Mouse (Mus musculus): ENCODE data around the gene Ctnna3. TPM values are rescaled to one million over a fixed set of nuclear protein-coding genes. Genes with fewer than 3 reads are reported as not detected.
A peak's percentile ranks its signal among the peaks of the same experiment; 100 is the strongest.
"Not testable (repeated sequence)": the region's sequence is repeated elsewhere in the genome, so short reads cannot be mapped to it uniquely, and the experiment has no call there.

The Ctnna3 gene
- total and polyA plus RNA-seq, 2 experiments from 2014 or later: 18.6 to 62.6 TPM

GRCm38 (mm10) chr10:64224424-64224823, 794.5 kb downstream of the Ctnna3 start:
- WGBS: 92% methylated on average over 6 of the region's 6 CpGs
- H3K4me3 ChIP-seq (ENCODE audit: low read depth, low read length): no peak overlapping the region
- H3K9me3 ChIP-seq (replicated peaks; ENCODE audit: control insufficient read depth, low read length): no peaks in the 10 kb centered on the region
- H3K4me2 ChIP-seq (ENCODE audit: low read depth, low read length): no peak overlapping the region
- no peak for ATAC-seq (ENCODE audit: insufficient read depth, low read depth)
- H3K9ac ChIP-seq (replicated peaks; ENCODE audit: low read depth, low read length): no peak overlapping the region
- H3K27me3 ChIP-seq (ENCODE audit: control insufficient read depth, insufficient read depth, low read length): no peaks in the 10 kb centered on the region
- no peak for DNase-seq (ENCODE audit: low spot score)
- TF ChIP-seq EP300 (IDR thresholded peaks at IDR 0.05; ENCODE audit: low read depth): no peak
- no peak for TF ChIP-seq CTCF (IDR thresholded peaks at IDR 0.05; ENCODE audit: low read depth)
- no peaks in the 10 kb centered on the region for H3K36me3 ChIP-seq (replicated peaks; ENCODE audit: control insufficient read depth, insufficient read depth, low read length)
- peaks cover 12% of the 10 kb centered on the region for H3K4me1 ChIP-seq (ENCODE audit: control insufficient read depth, insufficient read depth)
- no peak overlapping the region for H3K27ac ChIP-seq (ENCODE audit: low read depth)

- DNase-seq (ENCODE audit: low spot score); ATAC-seq (ENCODE audit: insufficient read depth, low read depth); H3K36me3 ChIP-seq (replicated peaks; ENCODE audit: control insufficient read depth, insufficient read depth, low read length): not testable (repeated sequence)
Observed at GRCm38 (mm10) chr10:64225826-64226225, 795.9 kb downstream of the Ctnna3 start.

GRCm38 (mm10) chr10:64243421-64243820, 813.5 kb downstream of the Ctnna3 start:
- no peak for DNase-seq (ENCODE audit: low spot score)
- 80% methylated on average over 4 of the region's 4 CpGs for WGBS
- Histone ChIP-seq H3K27me3 (ENCODE audit: control insufficient read depth, insufficient read depth, low read length) (no peaks in the 10 kb centered on the region), H3K9ac (replicated peaks; ENCODE audit: low read depth, low read length) (no peak overlapping the region), H3K4me1 (ENCODE audit: control insufficient read depth, insufficient read depth) (peaks cover 4% of the 10 kb centered on the region; the same call in 1 of the 2 replicates), H3K36me3 (replicated peaks; ENCODE audit: control insufficient read depth, insufficient read depth, low read length) (no peaks in the 10 kb centered on the region), H3K4me3 (ENCODE audit: low read depth, low read length) (no peak overlapping the region), H3K9me3 (replicated peaks; ENCODE audit: control insufficient read depth, low read length) (no peaks in the 10 kb centered on the region), H3K27ac (ENCODE audit: low read depth) (no peak overlapping the region), H3K4me2 (ENCODE audit: low read depth, low read length) (no peak overlapping the region)
- no peak for TF ChIP-seq CTCF (IDR thresholded peaks at IDR 0.05; ENCODE audit: low read depth)
- TF ChIP-seq EP300 (IDR thresholded peaks at IDR 0.05; ENCODE audit: low read depth): no peak
- no peak for ATAC-seq (ENCODE audit: insufficient read depth, low read depth)

More at GRCm38 (mm10) chr10:64225826-64226225, 795.9 kb downstream of the Ctnna3 start:
- H3K4me3 ChIP-seq (ENCODE audit: low read depth, low read length); H3K27me3 ChIP-seq (ENCODE audit: control insufficient read depth, insufficient read depth, low read length); H3K9me3 ChIP-seq (replicated peaks; ENCODE audit: control insufficient read depth, low read length); H3K9ac ChIP-seq (replicated peaks; ENCODE audit: low read depth, low read length); H3K4me2 ChIP-seq (ENCODE audit: low read depth, low read length); H3K27ac ChIP-seq (ENCODE audit: low read depth): not testable (repeated sequence)
- peaks cover 15% of the 10 kb centered on the region for H3K4me1 ChIP-seq (ENCODE audit: control insufficient read depth, insufficient read depth)

- DNase-seq (ENCODE audit: low spot score): no peak
- H3K27ac ChIP-seq (ENCODE audit: low read depth): no peak overlapping the region
- H3K4me2 ChIP-seq (ENCODE audit: low read depth, low read length): no peak overlapping the region
- H3K9me3 ChIP-seq (replicated peaks; ENCODE audit: control insufficient read depth, low read length): 0 out of 2 replicates have a peak, but pooled peaks cover 5% of the 10 kb centered on the region
- no peak for ATAC-seq (ENCODE audit: insufficient read depth, low read depth)
- no peak overlapping the region for H3K9ac ChIP-seq (replicated peaks; ENCODE audit: low read depth, low read length)
- TF ChIP-seq CTCF (IDR thresholded peaks at IDR 0.05; ENCODE audit: low read depth) (no peak), EP300 (IDR thresholded peaks at IDR 0.05; ENCODE audit: low read depth) (no peak)
- H3K36me3 ChIP-seq (replicated peaks; ENCODE audit: control insufficient read depth, insufficient read depth, low read length): 0 out of 2 replicates have a peak, but pooled peaks cover 3% of the 10 kb centered on the region
- no peak overlapping the region for H3K4me3 ChIP-seq (ENCODE audit: low read depth, low read length)
- H3K27me3 ChIP-seq (ENCODE audit: control insufficient read depth, insufficient read depth, low read length): no peaks in the 10 kb centered on the region
- H3K4me1 ChIP-seq (ENCODE audit: control insufficient read depth, insufficient read depth): no peaks in the 10 kb centered on the region
- 70% methylated on average over 4 of the region's 4 CpGs for WGBS
Observed at GRCm38 (mm10) chr10:64268156-64268555, 838.3 kb downstream of the Ctnna3 start.

GRCm38 (mm10) chr10:64275143-64275542, 845.2 kb downstream of the Ctnna3 start:
- H3K9ac ChIP-seq (replicated peaks; ENCODE audit: low read depth, low read length): no peak overlapping the region
- H3K36me3 ChIP-seq (replicated peaks; ENCODE audit: control insufficient read depth, insufficient read depth, low read length): 0 out of 2 replicates have a peak, but pooled peaks cover 3% of the 10 kb centered on the region
- DNase-seq (ENCODE audit: low spot score) (no peak), ATAC-seq (ENCODE audit: insufficient read depth, low read depth) (no peak)
- no peak overlapping the region for H3K27ac ChIP-seq (ENCODE audit: low read depth)
- H3K4me3 ChIP-seq (ENCODE audit: low read depth, low read length): no peak overlapping the region
- 55% methylated on average over 1 of the region's 1 CpGs for WGBS
- H3K9me3 ChIP-seq (replicated peaks; ENCODE audit: control insufficient read depth, low read length): 0 out of 2 replicates have a peak, but pooled peaks cover 5% of the 10 kb centered on the region
- TF ChIP-seq EP300 (IDR thresholded peaks at IDR 0.05; ENCODE audit: low read depth) (no peak), CTCF (IDR thresholded peaks at IDR 0.05; ENCODE audit: low read depth) (peak; percentile 3; the same call in 1 of the 2 replicates)
- H3K4me1 ChIP-seq (ENCODE audit: control insufficient read depth, insufficient read depth): peaks cover 5% of the 10 kb centered on the region; the same call in 1 of the 2 replicates
- H3K27me3 ChIP-seq (ENCODE audit: control insufficient read depth, insufficient read depth, low read length): no peaks in the 10 kb centered on the region
- H3K4me2 ChIP-seq (ENCODE audit: low read depth, low read length): no peak overlapping the region

GRCm38 (mm10) chr10:64278836-64279235, 848.9 kb downstream of the Ctnna3 start:
- 25% methylated on average over 2 of the region's 2 CpGs for WGBS
- Histone ChIP-seq H3K4me2 (ENCODE audit: low read depth, low read length) (no peak overlapping the region), H3K9me3 (replicated peaks; ENCODE audit: control insufficient read depth, low read length) (no peaks in the 10 kb centered on the region), H3K4me1 (ENCODE audit: control insufficient read depth, insufficient read depth) (peaks cover 5% of the 10 kb centered on the region; the same call in 1 of the 2 replicates), H3K4me3 (ENCODE audit: low read depth, low read length) (no peak overlapping the region), H3K27me3 (ENCODE audit: control insufficient read depth, insufficient read depth, low read length) (no peaks in the 10 kb centered on the region), H3K9ac (replicated peaks; ENCODE audit: low read depth, low read length) (no peak overlapping the region), H3K36me3 (replicated peaks; ENCODE audit: control insufficient read depth, insufficient read depth, low read length) (no peaks in the 10 kb centered on the region), H3K27ac (ENCODE audit: low read depth) (no peak overlapping the region)
- DNase-seq (ENCODE audit: low spot score): no peak
- TF ChIP-seq CTCF (IDR thresholded peaks at IDR 0.05; ENCODE audit: low read depth): no peak
- TF ChIP-seq EP300 (IDR thresholded peaks at IDR 0.05; ENCODE audit: low read depth): no peak
- no peak for ATAC-seq (ENCODE audit: insufficient read depth, low read depth)
